Mouse (Mus musculus) cerebellum, adult 18-20 months (tissue): Measurements from ENCODE around the gene Mat1a.
A peak's percentile ranks its signal among the peaks of the same experiment; 100 is the strongest.

Experiments
- DNase-seq, 2 experiments: peaks; one replicate each; pipeline ENCODE4 v3.0.0; 2021

Mat1a gene

GRCm38 (mm10) chr14:41146035-41146434, 41.2 kb downstream of the Mat1a start:
- no peak for DNase-seq

DNA sequence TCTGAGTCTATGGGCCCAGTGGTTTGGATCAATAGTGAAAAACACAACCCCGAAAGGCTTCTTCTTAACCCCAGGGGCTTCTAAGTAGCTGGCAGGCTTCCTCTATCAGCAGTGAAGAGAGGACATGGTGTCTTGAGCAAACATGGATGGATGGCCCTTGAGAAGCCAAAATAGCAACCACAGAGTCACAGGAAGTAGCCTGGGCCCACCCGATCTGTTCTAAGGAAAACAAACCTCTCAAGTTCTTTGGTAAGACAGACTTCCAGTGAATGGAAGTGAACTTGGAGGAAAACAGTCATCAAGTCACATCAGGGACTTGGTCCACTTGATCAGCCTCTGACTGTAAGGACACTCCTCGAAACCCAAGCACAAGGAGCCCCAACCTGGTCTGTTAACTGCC, 42.1 kb downstream of the Mat1a start:
- no peak for DNase-seq

GRCm38 (mm10) chr14:41147356-41147755, 42.5 kb downstream of the Mat1a start:
- no peak for DNase-seq

- no peak for DNase-seq
These were observed 46.5 kb downstream of the Mat1a start, which contains the start of gene Mbl1 for GRCm38 (mm10) chr14:41151220-41151898. TSS of gene Mbl1 (plus strand) at chr14:41151458.

GRCm38 (mm10) chr14:41160076-41160475, 55.2 kb downstream of the Mat1a start:
- no peak for DNase-seq

GRCm38 (mm10) chr14:41160743-41161142, 55.9 kb downstream of the Mat1a start:
- DNase-seq = no peak

- peak; percentile 11 to 20 for DNase-seq
These were observed 57.8 kb downstream of the Mat1a start for GRCm38 (mm10) chr14:41162663-41163062.

DNA sequence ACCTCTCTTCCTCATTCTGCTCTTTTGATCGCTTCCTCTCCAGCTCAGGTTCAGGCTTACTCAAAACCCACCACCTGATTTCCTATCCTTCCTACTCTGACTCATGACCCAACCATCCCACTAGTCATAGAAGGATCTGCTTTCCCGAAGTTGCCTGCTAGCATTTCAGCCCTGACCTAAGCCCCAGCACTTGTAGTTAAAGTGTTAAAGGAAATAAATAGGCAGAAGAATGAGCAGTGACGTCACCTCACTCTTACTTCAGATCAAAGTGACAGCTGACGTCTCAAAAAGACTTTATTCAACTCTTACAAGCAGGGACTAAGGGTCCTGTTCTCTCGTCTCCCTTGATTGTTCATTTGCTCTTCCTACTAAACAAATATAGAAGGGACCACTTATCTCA, 62.4 kb downstream of the Mat1a start:
- no peak for DNase-seq

DNA sequence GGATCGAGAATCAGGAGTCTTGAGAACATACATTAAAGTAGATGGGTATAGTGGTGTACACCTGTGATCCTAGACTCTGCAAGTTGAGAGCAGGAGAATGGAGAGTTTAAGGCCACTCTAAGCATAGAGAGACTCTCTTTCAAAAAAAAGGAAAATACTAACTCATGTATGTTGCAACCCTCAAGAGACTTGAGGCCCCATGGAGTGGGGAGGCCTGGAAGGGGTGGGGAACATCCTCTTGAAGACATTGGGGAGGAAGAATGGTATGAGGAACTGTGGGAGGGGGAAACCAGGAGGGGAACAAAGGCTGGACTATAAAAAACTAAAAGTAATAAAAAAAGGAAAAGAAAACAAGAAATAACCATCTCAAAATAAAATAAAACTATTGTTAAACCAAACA, 63.7 kb downstream of the Mat1a start:
- no peak for DNase-seq

DNA sequence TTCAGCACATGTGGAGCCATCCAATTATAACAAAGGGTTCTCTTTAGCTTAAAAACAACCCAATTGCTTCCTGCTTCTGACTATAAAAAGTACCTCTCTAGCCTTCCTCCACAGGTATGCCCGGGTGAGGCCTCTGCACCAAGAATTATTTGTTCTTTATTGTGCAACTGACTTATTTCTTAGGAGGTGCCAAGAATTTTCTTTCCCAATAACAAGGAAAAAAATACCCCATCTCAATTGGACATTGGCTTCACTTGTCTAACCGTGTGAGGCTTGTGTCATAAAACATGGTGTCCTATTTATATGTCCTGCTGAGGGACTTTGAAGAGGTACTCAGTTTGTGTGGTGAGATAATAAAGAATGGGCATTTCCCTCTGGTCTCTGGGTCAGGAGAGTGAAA, 65.7 kb downstream of the Mat1a start:
- no peak for DNase-seq
